Mouse (Mus musculus) megakaryocyte, embryonic 14.5 days (primary cell): Measurements from ENCODE around the gene Pde7b.

Source experiments
- FLI1 ChIP-seq: IDR thresholded peaks from 2 replicates; pipeline ENCODE4 v1.6.1; 2012; ENCODE audit warnings: low read length, inconsistent platforms, mixed read lengths
- GATA1 ChIP-seq: IDR thresholded peaks from 3 replicates; pipeline ENCODE4 v1.6.1; 2012; ENCODE audit warnings: mixed read lengths, low read length, inconsistent platforms, borderline replicate concordance

DNA sequence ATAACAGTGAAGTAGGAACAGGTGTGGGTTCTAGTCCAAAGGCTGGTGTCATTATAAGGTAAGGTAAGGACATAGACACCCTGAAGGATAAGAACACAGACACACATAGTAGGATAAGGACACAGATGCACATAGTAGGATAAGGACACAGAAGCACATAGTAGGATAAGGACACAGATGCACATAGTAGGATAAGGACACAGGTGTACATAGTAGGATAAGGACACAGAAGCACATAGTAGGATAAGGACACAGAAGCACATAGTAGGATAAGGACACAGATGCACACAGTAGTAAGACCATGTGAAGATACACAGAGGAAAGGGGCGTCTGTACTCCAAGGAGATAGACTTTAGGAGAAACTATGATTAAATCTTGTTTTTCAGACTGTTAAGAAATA is 5.2 kb upstream of the Pde7b start:
- TF ChIP-seq GATA1, result no peak
- TF ChIP-seq FLI1, result no peak
